Mouse (Mus musculus) lung, adult 18-20 months (tissue): ENCODE data around the gene Arl15.

ENCODE experiments used
- DNase-seq, 2 experiments: peaks; one replicate each; pipeline ENCODE4 v3.0.0; 2022; ENCODE audit warnings: mixed read lengths in 2 of 2

Gene Arl15

DNA sequence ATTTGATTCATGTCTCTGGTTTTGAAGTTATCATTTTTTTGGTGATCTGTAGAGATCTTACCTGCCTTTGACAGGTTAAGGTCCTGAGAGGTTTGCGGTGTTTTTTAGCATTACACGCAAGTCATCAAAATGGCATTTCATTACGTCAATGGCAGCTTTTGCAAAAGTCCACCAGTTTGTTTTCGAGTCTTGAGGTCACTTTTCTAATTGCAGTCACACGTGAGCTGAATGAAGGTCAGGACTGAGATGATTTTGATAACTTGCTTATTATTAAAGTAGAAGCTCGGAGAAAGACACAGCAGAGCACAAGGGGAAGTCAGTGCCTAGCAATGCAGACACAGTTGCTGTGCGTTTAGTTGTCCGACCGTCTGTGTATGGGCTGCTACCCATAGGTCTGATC, 8.3 kb downstream of the Arl15 start:
- DNase-seq: no peak

DNA sequence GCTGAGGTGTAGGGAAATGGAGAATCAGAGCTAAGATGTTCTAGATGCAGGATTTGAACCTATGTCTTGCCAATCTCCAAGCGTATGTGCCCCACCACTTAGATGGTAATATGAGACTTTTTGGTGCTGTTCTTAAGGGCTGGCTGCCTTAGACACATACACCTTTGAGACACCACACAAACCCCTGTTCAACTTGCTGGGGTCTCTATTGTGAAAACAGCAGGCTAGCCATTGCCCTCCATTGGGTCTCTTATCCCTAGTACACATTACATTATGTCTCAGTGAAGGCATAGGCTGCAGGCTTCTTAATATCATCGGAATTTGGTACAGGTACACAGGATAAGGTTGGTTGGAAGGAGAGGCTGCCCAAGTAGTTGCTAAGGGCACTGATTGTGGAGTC, 16.8 kb downstream of the Arl15 start:
- no peak for DNase-seq

DNA sequence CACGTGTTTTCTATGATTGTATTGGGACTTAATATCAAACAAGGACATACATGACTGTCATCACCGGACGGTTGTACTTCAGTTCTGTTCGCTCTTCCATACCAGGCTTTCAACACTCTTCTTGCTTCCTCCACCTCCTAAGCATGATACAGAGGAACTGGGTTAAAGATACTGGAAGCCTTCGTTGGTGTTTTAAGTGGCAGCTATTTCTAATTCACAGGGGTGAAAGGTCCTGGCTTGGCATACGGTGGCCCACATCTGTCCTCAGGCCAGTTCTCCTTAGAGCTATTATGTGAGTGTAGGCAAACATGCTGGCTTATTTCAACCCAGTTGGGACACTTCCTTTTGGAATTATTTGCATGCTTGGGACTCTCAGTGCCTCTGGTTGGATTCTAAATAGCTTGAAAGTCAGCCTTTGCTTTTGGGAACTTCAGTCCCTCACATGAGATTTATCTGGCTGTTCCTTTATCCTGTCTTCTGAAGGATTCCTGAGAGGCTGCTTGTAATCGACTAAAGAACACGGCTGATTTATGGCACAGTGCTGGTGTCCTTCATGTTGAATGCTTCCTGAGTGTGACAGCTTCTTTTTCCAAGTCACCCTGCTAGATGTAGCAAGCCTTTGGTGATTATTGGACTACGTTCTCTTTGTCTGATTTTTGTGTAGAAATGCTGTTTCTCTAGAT, 17.7 kb downstream of the Arl15 start:
- no peak for DNase-seq

DNA sequence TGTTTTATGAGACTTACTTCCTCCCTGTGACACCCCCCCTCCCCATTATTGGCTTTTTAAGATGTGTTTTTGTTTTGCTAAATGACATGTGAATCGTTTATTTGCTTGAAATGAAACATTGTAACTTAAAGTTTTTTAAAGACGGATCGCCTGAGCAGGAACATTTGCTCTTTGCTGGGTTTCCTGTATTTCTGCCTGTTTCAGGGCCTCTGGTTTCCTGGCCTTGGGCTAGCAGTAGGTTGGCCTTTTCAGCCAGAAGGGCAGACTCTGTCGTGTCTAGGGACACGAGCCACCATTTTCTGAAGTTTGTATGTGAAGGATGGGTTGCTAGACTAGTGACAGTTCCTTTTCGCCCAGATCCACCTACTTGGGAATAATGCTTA, 18.3 kb downstream of the Arl15 start:
- DNase-seq: no peak

DNA sequence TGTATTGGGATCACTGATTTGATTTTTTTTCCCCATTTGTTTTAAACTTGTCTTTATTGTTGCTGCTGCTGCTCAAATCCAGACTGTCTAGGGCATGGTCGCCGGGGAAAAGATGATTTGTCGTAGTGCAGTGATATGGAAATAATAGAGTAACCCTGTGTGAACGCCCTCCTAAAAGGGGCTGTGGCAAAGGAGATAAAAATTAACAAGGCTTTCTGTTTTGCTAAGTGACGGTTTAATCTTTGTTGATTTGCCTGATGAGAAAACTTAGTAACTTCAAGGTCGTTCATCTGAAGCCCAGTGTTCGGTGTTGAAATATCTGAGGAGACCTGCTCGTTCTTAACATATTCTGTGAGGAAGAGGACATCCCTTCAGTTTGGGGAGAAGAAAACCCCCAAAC, 19.8 kb downstream of the Arl15 start:
- DNase-seq: no peak

DNA sequence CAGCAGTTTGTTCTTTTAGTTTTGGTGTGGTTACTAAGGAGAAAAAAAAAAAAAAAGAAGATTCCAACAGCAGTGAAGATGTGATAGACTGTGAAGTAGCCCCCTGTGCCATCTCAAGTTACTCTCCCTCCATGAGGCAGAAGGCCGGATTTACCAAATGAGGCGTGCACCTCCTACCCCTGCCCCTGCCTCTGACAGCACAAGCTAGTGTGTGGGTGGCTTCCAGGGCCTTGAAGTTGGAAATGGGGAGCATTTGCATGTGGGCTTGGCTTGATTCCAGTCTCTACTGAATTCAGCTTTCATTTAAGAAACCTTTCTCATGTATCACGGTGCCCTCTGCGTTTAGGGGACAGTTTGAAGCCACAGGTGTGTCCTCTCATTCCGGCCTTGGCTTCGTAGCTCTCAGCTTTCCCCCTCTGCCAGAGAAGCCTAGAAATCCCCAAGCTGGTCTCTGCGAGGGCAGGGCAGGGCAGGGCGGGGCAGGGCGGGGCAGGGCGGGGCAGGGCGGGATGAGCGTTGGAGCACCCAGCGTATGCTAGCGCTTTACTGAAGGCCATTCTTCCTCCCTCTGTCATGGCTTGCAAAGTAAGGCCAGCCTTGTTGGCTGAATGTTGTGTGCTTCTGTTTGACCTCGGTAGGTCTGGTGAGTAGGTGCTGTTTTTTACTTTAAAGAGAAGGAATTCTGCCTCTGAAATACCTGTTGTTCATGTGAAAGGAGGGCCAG, 21.6 kb downstream of the Arl15 start:
- DNase-seq: no peak

DNA sequence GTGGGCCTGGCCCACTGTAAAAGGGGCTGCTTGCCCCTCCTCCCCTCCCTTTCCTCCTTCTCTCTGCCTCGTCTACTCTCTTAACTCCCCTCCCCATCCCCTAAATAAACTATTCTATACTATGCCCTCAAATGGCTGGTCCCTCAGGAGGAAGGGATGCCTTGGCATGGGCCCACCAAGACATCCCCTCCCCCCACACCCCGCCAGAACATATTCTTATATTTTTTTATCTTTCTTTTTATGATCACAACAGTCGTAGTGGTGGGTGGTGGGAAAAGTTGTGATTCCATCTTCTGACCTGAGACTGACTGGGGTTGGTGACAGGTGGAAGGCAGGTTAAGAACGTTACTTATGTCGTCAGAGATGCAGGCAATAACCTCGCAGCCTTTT, 22.1 kb downstream of the Arl15 start:
- DNase-seq: no peak

DNA sequence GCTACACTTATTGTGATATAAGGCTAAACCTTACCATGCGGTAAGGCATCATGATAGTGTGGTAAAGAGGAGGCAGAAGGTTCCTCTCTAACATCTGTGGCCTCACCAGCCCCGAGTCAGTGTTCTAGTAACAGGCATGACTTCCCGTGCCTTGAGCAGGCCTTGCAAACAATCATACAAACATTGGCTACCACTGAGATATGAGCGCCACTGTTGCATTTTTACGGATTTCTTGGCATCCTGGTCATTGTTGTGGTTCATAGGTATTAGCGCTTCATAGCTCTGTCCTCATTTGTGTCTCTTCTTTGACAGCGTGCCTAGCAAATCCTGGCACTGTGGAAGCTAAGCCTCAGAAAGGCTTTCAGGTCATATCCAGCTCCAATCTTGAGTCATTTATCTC, 24.7 kb downstream of the Arl15 start:
- DNase-seq: no peak

DNA sequence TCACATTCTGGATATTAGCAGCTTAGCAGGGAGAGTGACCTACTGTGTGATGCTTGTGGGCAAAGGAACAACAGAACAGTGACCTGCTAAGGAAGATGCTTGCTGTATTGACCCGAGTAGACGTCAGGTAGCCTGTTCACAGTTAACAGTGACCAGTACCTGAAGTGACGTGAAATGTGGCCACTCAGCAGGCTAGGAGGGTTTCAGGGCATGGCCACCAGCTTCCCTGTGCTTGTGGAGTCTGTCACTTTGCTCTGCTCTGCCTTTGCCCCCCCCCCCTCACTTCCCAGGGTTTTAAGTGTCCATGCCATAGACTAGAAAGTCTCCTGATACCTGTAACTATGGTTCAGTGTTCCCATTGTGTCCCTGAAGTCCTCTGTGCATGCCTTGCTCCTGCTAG, 25.9 kb downstream of the Arl15 start:
- no peak for DNase-seq

DNA sequence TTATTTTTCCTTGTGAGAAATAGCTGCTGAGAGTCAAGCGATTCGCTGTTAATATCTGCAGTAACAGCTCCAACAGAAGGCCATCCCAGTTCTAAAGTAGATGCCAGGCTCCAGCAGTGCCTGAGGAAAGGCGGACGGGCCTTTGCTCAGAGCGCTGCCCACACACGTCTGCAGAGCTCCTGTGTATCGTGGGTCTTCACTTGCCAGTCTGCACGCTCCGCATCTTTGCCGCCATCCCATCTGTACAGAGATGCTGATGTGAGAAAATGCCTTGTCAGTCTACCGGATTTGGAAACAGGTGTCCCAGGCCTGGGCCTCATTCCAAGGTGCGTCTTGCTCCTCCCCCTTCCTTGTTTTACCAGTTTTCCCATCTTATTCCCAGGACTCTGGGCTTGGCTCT, 27.6 kb downstream of the Arl15 start:
- DNase-seq: no peak

DNA sequence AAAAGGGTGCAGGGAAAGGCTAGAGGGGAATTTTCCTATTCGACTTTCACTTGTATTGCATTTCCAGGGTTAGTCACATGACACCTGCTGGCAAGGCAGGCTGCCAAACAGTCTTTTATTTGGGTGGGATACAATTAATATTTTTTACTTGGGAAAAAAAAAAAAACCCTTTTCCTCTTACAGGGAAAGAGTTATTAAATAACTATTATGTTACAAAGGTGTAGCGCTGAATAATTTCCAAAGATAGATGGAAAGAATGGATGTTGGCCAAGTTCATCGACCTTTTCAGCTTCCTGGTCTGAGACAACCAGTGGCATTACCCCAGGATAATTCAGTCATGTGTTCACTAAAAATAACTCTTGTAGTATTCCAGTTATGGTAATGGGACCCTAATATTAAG, 29.7 kb downstream of the Arl15 start:
- DNase-seq: no peak

DNA sequence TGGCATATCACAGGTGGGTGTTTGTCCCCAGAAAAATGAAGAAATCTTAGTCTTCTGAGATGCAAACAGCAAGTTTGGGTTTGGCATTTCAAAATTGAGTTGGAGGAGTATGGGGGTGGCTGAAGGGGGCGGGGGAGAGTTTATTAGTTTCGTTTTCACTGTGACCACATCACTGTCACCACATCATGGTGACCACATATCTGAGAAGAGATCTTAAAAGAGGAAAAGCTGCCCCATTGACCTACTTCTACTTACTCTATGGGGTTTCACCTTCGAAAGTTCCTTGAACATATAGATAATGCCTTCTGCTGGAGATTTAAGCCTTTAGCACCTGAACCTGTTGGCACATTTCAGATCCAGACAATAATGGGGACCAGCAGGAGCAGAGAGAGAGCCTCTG, 34.3 kb downstream of the Arl15 start:
- DNase-seq: no peak

DNA sequence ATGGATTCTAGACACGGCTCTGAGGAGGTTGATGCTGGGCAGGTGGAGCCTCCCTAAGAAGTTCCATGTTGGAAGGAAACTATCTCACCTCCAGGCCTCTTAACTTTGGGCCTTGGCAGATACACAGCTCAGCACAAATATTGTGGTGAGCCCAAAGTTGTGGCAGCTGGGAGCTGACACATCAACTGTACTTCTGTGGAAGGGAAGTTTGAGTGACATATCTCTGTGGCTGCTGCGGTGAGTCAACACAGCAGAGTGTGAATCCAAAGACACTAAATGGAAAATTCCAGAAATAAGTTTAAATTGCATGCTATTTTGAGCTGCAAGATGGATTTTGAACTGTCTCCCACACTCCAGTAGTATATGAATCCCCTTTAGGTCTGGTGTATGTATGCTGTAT, 34.8 kb downstream of the Arl15 start:
- no peak for DNase-seq

DNA sequence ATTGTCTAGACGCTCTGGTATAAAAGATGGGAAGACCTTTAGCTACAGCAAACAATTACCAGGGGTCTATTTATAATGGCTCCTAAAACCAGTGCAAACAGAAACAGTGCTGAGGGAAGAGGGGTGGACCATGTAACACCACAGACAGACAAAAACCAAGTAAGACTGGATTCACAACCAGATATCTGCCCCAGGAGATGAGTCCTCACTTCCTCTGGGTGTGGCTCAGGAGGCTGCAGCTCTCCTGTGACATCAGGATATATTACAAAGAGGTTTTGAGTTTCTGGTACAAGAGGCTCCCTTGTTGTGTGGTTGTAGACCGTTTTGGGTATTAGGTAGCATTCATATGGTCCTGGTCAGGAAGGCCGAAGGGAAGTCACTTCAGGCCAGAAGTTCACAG, 36.5 kb downstream of the Arl15 start:
- DNase-seq: no peak

DNA sequence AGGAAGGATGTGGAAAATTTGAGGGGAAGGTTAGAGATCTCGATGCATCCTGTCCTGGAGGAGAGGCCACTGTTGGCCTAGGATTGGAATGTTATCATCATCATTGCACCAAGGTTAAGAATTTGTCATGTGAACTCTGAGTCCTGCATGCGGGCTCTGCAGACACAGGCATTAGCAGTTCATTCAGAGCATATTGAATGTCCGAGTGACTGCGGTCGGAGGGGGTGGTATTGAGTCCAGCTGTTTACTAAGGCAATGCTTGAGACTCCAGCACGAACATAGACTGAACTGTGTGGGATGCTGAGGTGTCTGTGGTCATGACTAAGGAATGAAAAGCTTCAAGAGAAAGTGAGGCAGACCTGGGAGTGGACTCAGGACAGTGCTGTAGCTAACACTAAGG, 38.6 kb downstream of the Arl15 start:
- no peak for DNase-seq

DNA sequence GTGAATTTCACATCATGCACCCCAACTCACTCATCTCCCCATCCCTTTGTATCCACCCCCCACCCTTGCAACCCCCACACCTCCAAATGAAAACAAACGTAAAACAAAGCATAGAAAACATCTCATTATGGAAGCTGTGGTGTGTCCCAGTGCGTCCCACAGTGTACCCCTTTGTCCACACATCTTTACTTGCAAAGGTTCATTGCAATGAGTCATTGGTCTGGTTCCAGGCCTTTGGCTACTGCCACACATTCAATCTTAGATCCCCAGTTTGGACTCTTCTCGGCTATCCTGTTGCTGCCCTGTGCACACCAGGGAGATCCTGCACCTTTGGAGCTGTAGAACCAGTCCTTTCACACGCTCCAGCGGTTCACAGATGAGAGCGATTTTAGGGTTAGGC, 41.6 kb downstream of the Arl15 start:
- DNase-seq: no peak

DNA sequence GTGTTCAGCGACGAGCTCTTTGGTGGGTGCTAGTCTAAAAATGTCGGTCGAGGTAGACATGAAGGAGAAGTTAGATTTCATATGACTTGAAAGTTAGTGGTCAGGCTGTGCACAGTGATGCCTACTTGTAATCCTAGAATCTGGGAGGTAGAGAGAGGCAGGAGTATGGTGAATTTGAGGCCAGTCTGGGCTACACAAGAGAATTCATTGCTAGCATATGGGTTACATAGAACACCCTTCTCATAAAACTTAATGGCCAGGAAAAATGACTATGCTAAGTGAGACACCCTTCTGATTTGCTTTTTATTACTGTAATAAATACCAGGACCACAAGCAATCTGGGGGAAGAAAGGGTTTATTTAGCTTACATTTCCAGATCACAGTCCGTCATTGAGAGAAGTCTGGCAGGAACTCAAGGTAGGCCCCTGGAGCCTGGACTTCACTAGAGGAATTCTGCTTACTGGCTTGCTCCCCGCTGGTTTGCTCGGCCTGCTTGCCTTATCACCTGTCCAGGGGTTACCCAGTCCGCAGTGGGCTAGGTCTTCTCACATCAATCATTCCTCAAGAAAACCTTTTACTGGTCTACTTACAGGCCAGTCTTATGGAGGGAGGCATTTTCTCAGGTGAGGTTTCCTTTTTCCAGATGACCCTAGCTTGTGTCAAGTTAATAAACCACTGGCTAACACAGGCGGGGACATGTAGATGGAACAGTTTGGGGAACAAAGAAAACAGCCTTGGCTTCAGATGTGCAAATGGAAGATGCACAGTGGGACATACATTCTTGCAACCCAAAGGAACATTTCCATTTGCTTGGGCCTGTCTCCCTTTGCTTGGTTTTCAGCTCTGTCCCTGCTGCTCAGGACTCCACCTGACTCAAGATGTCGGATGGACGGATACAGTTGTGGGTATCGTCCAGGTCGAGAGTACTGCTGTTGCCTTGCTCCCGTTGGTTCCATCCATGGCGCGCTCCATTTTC, 44.6 kb downstream of the Arl15 start:
- DNase-seq: no peak

DNA sequence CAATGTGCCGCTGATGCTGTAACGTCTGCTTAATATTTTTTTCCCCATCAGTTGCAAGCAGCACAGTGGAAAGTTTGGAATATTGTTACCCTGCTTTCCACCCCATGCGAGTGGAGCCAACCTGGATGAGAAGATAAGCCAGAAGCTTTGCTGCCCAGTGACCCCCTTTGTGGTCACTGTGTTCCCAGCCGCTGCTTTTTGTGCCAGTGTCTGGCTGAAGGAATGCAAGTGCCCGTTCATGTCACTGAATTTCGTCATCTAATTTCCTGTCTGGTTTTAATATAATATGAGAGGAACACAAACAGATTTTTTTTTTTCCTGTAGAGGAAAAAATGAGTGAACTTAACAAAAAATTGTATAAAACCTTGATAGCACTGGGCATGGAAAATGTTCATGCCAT, 46.1 kb downstream of the Arl15 start:
- DNase-seq: no peak

DNA sequence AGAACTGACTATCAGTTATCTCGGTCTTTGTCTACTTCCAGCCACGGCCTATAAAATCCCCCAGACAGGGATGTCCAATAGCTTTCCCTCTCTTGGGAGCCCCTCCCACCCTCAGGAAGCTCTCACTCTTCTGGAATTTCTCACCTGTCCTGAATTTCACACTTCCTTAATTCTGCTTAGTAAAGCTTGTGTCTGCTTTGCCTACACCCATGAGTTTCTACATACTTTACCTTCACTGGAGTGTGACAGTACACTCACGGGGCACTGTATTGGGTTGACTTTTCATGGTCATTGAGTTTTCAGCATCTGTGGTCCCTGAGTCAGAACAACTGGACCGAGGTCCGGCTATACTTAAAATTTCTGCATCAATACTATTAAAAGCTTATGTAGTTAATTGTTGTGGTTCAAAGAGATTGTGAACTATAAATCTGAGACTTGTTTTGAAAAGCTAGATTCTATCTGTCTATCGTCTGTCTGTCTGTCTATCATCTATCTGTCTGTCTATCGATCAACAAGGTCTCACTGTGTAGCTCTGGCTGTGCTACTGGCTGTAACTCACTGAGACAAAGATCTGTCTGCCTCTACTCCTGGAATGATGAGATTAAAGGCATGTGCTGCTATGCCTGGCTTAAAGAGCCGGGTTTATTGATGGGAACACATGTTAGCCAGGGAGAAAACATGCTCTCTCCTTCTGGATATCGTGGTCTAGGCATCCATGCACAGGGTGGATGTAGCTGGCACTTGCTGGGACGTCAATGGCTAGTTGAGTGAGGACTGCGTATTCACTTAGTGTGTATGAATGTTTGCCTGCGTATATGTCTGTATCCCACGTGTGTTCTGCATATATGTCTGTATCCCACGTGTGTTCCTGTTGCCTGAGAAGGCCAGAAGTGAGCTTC, 48.4 kb downstream of the Arl15 start:
- no peak for DNase-seq

DNA sequence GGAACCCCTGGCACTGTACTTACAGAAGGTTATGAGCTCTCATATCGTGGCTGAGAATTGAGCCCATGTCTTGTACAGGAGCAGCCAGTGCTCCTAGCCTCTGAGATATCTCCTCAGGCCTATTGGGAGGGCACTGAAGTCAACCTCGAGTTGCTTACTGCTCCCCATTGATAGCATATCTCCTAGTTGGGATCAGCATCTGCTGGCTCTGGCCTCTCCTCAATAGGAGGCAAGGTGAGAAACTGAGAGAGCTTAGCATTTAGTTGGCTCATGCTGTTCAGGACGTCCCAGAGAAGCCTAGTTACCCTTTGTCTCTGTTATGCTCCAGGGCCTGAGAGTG, 49.0 kb downstream of the Arl15 start:
- no peak for DNase-seq

DNA sequence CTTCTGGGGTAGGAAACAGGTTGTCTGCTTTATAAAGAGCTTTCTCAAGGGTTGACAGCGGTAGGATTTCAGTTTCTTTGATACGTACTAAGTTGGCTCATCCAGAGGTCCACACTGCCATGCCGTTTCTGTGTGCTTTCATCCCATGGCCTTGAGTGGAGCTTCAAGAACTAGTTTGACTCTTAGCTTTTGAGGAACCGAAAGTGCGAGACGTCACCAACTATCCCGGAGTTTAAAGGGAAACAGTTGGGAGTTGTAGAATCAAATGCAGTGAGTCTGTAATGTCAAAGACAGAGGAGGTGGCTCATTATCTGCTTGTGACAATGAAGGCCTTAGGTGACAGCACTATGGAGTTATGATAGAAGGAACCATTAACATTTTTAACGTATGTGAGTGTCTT, 49.6 kb downstream of the Arl15 start:
- no peak for DNase-seq

DNA sequence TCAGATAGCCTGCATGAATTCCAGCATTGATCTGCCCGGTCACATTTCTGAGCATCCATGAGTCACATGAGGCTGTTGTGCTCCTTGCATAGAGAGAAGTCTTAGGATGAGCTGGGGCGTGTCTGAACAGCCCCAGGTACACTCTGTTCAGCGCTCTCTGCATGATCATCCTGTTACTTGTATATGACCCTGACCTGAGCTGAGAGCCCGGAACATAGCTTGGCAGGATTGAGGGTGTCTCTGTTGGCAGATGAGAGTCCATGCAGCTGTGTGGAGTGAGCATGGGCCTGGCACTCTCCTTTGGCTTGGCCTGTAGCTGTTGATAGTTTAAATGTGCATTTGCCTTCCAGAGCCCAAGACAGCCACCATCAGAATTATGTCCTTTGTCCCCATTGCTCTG, 50.4 kb downstream of the Arl15 start:
- no peak for DNase-seq

DNA sequence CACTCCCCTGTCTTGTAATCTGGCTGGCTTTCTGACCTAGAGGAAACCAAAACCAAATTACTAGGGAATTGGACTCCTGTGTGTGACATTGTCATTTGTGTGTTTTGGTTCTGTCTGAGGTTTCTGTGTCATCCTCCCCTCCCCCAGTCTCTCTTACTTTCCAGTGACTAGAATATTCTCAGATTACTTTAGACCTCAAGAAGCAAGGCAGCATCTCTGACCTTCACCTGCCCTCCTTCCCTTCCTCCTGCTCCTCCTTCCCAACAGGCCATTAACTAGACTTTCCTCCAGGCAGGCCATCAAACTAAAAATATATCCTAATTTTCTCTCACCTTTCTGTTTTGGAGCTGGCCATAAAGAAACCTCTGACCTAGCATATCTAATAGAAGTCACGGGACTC, 50.9 kb downstream of the Arl15 start:
- no peak for DNase-seq
